Mouse (Mus musculus) CH12.LX (cell line): ENCODE data around the gene Stra6l.

ENCODE experiments used
- CTCF ChIP-seq, 2 experiments: IDR thresholded peaks in 1 of 2; conservative IDR thresholded peaks in 1 of 2; 2 replicates each; pipeline ENCODE4 v1.5.1; 2011 to 2012; ENCODE audit warnings: low read depth in 2 of 2, low read length in 2 of 2, improper control_type of control experiment in 1 of 2, inconsistent platforms in 1 of 2, mild to moderate bottlenecking in 1 of 2, moderate library complexity in 1 of 2
- JUND ChIP-seq: conservative IDR thresholded peaks from 2 replicates; pipeline ENCODE4 v1.6.1; 2011; ENCODE audit warnings: low read depth, low read length, improper control_type of control experiment
- MXI1 ChIP-seq: IDR thresholded peaks from 2 replicates; pipeline ENCODE4 v1.6.1; 2011; ENCODE audit warnings: mild to moderate bottlenecking, low read depth, low read length, improper control_type of control experiment
- ZMIZ1 ChIP-seq: IDR thresholded peaks from 2 replicates; pipeline ENCODE4 v1.6.1; 2012; ENCODE audit warnings: low read depth, mild to moderate bottlenecking, inconsistent platforms, low read length, improper control_type of control experiment

GRCm38 (mm10) chr4:45911876-45912275 is 63.4 kb downstream of the Stra6l start:
- TF ChIP-seq CTCF (conservative IDR thresholded peaks at IDR 0.05 in 1 of 2, IDR thresholded peaks at IDR 0.05 in 1 of 2; ENCODE audit: low read depth in 2 of 2, low read length in 2 of 2) (no peak), JUND (no peak), MXI1 (no peak), ZMIZ1 (no peak)
